Mouse (Mus musculus): ENCODE results near the gene Tnpo1.

DNA sequence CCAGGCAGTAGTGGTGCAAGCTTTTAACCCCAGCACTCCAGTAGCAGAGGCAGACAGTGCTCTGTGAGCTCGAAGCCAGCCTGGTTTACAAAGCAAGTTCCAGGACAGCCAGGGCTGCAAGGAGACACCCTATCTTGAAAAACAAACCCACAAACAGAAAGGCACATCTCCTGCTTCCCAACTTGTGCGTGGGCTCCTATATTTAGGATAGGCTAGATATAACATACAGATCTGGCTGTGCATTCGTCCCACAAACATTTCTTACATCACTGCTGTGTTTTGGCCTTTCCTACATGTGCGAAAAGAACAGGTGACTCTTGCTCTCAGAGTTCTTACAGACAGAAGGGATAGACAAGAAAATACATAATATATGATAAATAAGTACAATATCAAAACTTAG is 100.6 kb downstream of the Tnpo1 start:
- TF ChIP-seq CTCF (IDR thresholded peaks at IDR 0.05; ENCODE audit: control insufficient read depth, insufficient read depth, insufficient read length) (no peak), MYOG (IDR thresholded peaks at IDR 0.05; ENCODE audit: control insufficient read depth, extremely low read depth, insufficient read length) (no peak), USF1 (IDR thresholded peaks at IDR 0.05; ENCODE audit: low read depth) (no peak), MAX (IDR thresholded peaks at IDR 0.05) (no peak), MYOD1 (IDR thresholded peaks at IDR 0.05; ENCODE audit: control insufficient read depth, insufficient read length, low read depth) (no peak)
